Mouse (Mus musculus) B cell, adult 2 months (primary cell): ENCODE measurements at regions not wholly inside any gene's neighbourhood (a gene's known extent, or its start where the extent isn't known, plus 50 kb on each side); places are given as distances from the start of the nearest gene placed in this dataset.

Source experiments
- DNase-seq, 2 experiments: peaks; one replicate each; pipeline ENCODE4 v3.0.0; 2022

DNA sequence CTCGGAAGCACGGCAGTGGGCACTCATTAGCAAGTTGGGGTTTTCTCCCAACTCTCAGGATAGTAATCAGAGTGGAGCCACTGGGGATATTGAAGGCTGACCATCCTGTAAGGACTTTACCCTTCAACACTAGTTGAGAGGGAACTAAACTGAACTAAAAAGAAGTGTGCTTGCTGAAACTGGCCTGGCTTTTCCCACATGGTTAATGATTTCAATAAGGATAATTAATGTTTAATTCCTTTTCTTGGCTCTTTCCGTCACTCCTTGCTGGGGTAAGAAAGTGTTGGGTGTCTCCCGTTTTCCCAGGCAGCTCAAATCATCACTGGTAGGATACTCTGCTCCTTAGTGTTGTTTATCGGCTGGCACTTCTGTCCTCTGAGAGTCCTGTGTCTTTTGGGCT lies 290.3 kb upstream of the Rnaseh2b start:
- no peak for DNase-seq

DNA sequence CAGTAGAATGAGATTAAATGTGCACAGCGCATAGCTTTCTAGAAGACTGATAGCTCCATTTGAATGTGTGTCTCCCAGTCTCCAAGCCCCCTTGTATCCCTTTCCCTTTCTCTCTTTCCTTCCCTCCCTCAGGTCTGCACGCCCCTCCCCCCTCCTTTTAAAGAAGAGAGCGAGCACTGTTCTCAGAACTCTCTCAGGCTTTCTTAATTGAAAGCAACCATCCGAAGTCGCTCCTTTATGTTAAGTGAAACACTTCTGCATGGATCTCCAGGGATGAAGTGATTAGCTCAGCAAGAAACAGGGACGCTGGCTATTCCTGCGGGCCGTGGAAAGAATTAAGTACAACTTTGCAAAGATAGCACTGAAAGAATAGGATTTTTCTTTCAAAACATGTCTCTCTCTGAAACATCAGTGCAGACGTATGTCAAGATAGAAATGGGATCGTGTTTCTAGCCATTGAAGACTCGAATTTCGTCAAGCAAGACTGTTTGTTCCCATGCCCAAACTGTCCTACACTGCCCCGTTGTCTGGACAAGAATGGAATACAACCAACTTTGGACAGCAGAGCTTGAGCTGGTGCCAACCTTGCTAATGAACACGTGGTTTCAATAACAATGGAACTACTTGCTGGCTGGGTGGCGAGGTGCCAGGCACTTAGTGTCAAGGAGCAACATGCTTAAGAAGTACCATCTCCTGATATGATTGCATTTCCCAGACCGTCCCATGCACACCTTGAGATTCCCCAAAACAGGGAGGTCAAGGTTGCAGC lies 289.2 kb upstream of the Rnaseh2b start:
- DNase-seq, result no peak

DNA sequence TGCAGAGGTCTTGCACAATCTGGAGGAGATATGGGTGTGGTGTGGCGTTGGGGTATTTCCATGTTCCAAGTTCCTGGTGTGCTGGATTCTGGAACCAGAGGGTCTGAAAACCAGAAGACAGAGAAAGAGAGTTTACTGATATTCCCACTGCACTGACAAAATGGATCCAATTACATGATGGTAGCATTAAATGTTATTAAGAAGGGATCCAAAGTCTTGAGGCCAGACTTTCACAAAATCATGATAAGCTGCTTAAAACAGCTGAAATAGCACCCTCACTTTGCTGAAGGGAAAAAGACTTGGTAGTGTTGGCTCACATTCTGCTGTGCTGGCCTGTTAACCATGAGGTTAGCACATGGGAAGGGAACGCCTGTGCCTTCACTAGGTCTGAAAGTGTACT lies 288.6 kb upstream of the Rnaseh2b start:
- no peak for DNase-seq

DNA sequence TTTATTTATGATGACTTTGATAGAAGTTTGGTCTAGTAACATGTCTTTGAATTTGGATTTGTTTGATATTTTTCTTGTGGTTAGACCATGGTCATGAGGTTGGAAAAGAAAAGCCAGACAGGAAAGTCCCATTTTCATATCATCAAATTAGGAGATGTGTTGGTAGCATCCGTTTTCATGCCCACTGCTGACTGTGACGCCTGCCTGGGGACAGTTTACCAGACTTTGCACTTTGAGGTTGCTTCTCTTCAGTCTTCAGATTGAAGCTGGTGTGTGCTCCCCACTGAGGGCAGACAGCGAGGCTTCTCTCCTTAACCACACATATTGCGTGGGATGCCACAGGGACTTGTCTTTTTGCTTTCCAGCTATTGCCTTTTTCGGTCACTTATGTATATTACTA lies 283.7 kb upstream of the Rnaseh2b start:
- DNase-seq, result no peak

DNA sequence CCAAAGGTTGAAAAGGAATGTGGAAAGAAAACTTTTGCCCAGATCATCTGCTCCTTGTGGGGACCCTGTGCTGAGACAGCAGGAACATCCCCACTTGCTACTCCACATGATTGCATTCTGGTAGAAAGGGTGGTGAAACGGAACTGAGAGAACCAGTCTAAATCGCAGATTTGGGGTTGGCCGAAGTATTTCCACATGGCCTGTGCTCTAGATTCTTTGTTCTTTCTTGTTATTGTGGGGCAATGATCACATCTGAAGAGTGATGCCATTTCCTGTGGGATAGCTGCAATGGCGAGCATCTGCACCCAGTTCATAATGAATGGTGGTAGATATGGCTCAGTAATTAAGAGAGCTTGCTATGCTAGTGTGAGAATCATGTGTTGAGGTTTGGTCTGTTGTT lies 273.6 kb upstream of the Rnaseh2b start:
- DNase-seq, result no peak

DNA sequence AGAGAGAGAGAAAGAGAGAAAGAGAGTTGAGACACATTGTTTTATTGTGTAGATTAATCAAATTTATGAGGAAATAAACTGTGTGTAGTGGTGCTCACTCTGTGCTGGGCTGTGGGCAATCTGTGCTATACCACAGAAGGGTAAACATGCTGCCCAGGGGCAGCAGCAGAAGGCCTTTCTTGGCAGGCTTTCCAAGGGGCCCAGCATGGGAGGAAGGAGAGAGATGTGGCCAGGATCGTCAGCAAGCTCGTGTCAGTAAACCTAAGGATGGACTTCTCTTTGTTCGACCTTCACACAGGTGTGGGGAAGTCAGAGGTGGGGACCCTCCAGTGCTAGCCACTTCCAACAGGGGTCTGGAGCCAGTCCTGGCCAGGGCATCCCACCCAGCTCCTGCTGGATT lies 271.4 kb upstream of the Rnaseh2b start:
- DNase-seq, result no peak

GRCm38 (mm10) chr14:62022193-62022592 lies 270.2 kb upstream of the Rnaseh2b start:
- no peak for DNase-seq

- DNase-seq, result no peak
These were observed 269.4 kb upstream of the Rnaseh2b start for GRCm38 (mm10) chr14:62023022-62023421.

GRCm38 (mm10) chr14:62027751-62028279 lies 264.6 kb upstream of the Rnaseh2b start:
- DNase-seq, result no peak

GRCm38 (mm10) chr14:62030059-62030458 lies 262.3 kb upstream of the Rnaseh2b start:
- no peak for DNase-seq

DNA sequence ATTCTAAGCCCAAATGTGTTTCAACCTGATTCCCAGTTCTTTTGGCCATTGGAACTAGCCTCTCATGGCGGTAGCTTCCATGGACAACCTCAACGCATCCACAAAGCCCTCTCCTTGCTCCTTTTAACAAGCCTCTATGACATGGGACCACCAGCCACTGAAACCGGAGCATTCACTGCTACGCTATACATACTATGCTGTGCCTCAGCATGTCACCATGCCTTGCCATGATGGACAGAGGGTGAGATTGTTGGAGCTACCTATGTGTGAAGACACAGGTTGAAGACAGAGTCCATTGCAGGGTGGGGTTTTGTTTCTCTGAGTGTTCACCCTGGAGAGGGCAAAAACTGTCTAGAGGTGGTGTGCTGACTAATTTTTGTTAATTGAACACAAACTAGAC lies 258.7 kb upstream of the Rnaseh2b start:
- no peak for DNase-seq

GRCm38 (mm10) chr14:62034664-62035063 lies 257.7 kb upstream of the Rnaseh2b start:
- DNase-seq, result no peak

DNA sequence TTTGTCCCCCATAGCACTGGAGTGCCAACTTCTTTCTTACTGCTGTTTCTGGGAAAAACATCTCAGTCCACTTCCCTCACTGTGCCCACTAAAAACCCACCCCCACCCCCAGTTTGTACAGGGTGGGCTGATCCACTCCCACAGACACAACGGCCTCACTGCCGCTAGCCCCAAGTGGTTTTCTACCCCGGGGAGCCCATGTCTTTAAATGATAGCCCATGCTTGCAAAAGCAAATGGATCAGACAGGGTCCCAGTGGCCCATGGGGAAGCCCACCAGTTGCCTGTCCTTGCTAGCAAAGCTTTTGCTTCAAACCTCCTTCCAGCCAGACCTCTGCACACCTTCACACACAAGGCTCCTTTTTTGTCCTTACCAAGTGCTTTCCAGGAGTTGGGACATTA lies 257.0 kb upstream of the Rnaseh2b start:
- no peak for DNase-seq

DNA sequence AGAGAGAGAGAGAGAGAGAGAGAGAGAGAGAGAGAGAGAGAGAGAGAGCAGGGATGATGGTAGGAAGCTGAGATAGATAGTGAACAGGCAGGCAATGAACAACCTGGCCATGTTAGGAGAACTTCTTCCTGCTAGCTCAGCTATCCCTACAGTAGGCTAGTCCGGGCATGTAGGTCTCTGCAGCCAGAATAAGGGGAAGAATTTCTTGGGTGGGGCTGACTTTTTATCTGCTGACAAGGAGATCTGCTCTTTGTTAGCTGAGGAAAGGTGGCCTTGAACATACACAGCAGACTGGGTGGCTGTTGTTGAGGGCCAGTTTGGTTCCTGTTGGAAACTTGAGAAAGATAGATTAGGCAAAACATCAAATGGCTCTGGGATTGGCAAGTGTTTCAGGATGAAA lies 254.9 kb upstream of the Rnaseh2b start:
- no peak for DNase-seq

DNA sequence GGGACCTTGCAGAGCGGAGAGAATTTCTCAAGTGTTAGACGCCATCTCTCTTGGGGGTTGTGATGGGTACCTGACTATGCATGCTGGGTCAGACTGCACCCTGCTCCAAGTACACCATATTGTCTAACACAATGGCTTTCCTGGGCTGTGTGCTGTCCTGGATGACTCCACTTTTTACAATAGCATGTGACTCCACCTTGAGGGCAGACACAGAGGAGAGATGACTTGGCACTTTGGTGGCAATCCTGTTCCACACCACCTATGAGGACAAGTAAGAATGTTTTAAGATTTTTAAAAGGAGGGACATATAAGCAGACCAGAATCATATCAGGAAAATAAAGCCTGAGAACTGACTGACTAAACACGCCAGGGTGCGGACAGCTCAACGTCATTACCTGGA lies 254.5 kb upstream of the Rnaseh2b start:
- no peak for DNase-seq

- DNase-seq, result peak; percentile 71 to 75
These were observed 249.9 kb upstream of the Rnaseh2b start for GRCm38 (mm10) chr14:62042305-62043116.

GRCm38 (mm10) chr14:62043117-62043422 lies 249.3 kb upstream of the Rnaseh2b start:
- DNase-seq, result no peak

DNA sequence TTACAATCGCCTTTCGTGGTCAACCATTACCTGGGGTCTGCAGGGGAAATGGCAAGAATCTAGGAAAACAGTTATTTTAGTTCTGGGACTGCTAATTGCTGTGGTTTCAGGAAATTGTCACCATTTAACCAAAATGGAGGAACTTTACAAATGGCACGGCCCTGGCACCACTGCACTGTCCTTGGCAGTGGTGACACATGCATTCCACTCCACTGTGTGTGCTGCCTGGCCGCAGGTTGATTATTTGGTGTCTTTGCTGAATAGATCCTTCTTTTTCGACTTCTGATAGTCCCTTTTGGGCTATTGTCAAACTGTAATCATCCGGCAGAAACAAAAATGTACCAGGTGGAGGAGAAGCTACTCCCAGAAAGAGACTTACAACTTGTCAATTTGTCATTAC lies 241.4 kb upstream of the Rnaseh2b start:
- no peak for DNase-seq

DNA sequence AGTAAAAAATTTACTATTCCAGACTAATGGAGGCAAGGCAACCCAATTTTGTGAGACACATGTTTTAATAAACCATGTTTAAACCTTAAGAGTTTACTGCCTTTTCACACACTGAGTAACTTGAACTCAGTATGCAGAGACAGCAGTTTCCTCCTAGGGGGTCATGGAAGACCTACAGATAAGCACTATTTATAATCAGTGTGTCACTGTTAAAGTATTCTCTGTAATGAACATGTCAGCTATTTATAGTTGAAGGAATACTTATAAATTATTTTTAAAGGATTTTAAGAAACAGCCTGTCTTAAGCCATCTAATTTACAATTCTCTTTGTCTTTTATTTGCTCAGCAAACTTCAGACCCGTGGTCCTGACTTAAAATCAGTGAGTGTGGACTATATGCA lies 240.5 kb upstream of the Rnaseh2b start:
- no peak for DNase-seq

GRCm38 (mm10) chr14:62053004-62053403 lies 239.4 kb upstream of the Rnaseh2b start:
- DNase-seq, result no peak

GRCm38 (mm10) chr14:62057096-62057495 lies 235.3 kb upstream of the Rnaseh2b start:
- no peak for DNase-seq

DNA sequence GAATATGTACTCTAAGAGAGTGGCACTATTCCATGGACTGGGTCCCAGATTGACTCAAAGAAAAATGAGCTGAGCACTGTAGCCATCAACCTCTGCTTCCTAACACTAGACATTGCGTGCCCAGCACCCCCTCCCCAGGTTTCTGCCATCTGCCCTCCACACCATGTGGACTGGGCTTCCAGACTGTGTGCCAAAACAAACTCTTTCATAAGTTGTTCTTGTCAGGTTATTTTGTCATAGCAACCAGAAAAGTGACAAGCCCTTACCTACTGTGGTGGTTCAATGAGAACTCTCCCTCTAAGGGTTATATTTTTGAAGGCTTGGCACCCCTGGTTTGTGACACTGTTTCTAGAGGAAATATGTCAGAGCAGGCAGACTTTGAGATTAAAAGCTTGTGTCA lies 234.3 kb upstream of the Rnaseh2b start:
- no peak for DNase-seq

DNA sequence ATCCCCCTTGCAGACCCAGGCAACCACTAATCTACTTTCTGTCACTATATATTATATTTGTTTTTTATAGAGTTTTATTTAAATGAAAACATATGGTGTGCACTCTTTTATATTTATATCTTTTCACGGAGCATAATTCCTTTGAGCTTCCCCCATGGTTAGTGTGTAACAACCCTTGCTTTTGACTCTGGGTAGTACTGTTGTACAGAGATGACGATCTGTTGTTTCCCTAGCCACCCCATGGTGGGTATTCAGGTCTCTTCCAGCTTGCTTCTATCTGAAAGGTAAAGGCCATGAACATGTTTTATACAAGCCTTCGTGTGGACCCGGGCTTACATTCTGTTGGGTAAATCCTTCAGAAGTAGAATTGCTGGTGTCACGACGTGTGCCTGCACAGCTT lies 221.2 kb upstream of the Rnaseh2b start:
- DNase-seq, result no peak

DNA sequence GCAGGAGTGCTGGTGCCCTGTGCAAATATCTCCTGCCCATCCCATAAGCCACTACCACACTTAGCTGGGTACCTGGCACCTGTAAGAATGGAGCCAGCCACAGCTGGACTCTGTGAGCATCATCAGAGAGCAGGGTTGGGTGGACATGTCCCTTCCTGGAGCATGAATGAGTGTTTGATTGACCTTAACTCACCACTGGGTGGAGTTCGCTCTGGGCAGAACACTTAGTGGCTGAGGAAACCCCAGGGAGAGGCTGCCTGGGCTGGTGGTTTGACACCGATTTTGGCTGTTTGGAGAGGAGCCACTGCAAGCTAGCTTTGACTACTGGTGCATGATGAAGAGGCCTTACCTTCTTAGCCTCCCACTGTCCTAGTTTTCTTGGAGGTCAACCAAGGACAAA lies 208.3 kb upstream of the Rnaseh2b start:
- DNase-seq, result no peak
